Mouse (Mus musculus) limb, embryonic 15.5 days (tissue): ENCODE measurements around the gene Smyd4. TPM values are rescaled to one million over a fixed set of nuclear protein-coding genes. Genes with fewer than 3 reads are reported as not detected.

Experiments used
- ATAC-seq: fragments of 200-750 bp; cut with Nextera tagmentation; 2 replicates; pipeline ENCODE4 v1.8.0; 2017; ENCODE audit warnings: low read depth, moderate TSS enrichment; ENCODE audit not compliant: insufficient number of reproducible peaks, low FRiP score, low TSS enrichment
- H3K27ac ChIP-seq: fragments of 300-500 bp; sonication (generic); 2 replicates; pipeline ENCODE4 v1.5.1; 2015; ENCODE audit warnings: moderate library complexity, mild to moderate bottlenecking, inconsistent platforms
- H3K27me3 ChIP-seq: fragments of 300-500 bp; sonication (generic); 2 replicates; pipeline ENCODE4 v1.6.1; 2015; ENCODE audit warnings: inconsistent platforms
- H3K36me3 ChIP-seq: fragments of 300-500 bp; sonication (generic); 2 replicates; pipeline ENCODE4 v1.6.1; 2015; ENCODE audit warnings: inconsistent platforms
- H3K4me1 ChIP-seq: fragments of 300-500 bp; sonication (generic); 2 replicates; pipeline ENCODE4 v1.6.1; 2015; ENCODE audit warnings: inconsistent platforms
- H3K4me2 ChIP-seq: fragments of 300-500 bp; sonication (generic); 2 replicates; pipeline ENCODE4 v1.6.1; 2015; ENCODE audit warnings: mild to moderate bottlenecking, inconsistent platforms
- H3K4me3 ChIP-seq: fragments of 300-500 bp; sonication (generic); 2 replicates; pipeline ENCODE4 v1.5.1; 2015; ENCODE audit warnings: mild to moderate bottlenecking, inconsistent platforms
- H3K9ac ChIP-seq: fragments of 300-500 bp; sonication (generic); 2 replicates; pipeline ENCODE4 v1.6.1; 2015; ENCODE audit warnings: inconsistent platforms
- H3K9me3 ChIP-seq: fragments of 300-500 bp; sonication (generic); 2 replicates; pipeline ENCODE4 v1.6.1; 2016; ENCODE audit warnings: inconsistent platforms
- WGBS: fragments of 180-500 bp; shearing (Covaris S2); methylation state at CpG from one replicate; pipeline ENCODE4 v1.1.7; 2015; 5-methylcytosine and 5-hydroxymethylcytosine counted together
- polyA plus RNA-seq: library from polyadenylated mRNA; unstranded; fragments of >200 nt; fragmentation: Nextera tagmentation; extraction: Ambion mirVana; gene quantifications from 2 replicates; pipeline ENCODE4 v1.2.1, GENCODE M21; 2015

Gene Smyd4
- polyA plus RNA-seq, 1 experiment from 2014 or later, result 13.1 TPM

- Histone ChIP-seq H3K9ac (no peak overlapping the region), H3K9me3 (no peaks in the 10 kb centered on the region), H3K4me2 (no peak overlapping the region), H3K4me3 (no peak overlapping the region), H3K27me3 (no peaks in the 10 kb centered on the region), H3K36me3 (peaks cover 11% of the 10 kb centered on the region), H3K27ac (no peak overlapping the region), H3K4me1 (0 out of 2 replicates have a peak, but pooled peaks cover 3% of the 10 kb centered on the region)
- 71% methylated on average over 8 of the region's 8 CpGs for WGBS
- ATAC-seq, result no peak
Measured at GRCm38 (mm10) chr11:75323326-75323737, 24.9 kb upstream of the Smyd4 start.

- Histone ChIP-seq H3K27ac (no peak overlapping the region), H3K9ac (no peak overlapping the region), H3K4me2 (no peak overlapping the region), H3K27me3 (no peaks in the 10 kb centered on the region), H3K4me1 (0 out of 2 replicates have a peak, but pooled peaks cover 3% of the 10 kb centered on the region), H3K36me3 (peaks cover 15% of the 10 kb centered on the region), H3K9me3 (no peaks in the 10 kb centered on the region), H3K4me3 (no peak overlapping the region)
- ATAC-seq, result no peak
- 90% methylated on average over 2 of the region's 2 CpGs for WGBS
Measured at GRCm38 (mm10) chr11:75324433-75324832, 23.8 kb upstream of the Smyd4 start.

GRCm38 (mm10) chr11:75325116-75325968 lies 22.9 kb upstream of the Smyd4 start:
- H3K4me3 ChIP-seq, result no peak overlapping the region
- no peaks in the 10 kb centered on the region for H3K27me3 ChIP-seq
- 0 out of 2 replicates have a peak, but pooled peaks cover 3% of the 10 kb centered on the region for H3K4me1 ChIP-seq
- WGBS, result 65% methylated on average over 16 of the region's 16 CpGs
- no peak overlapping the region for H3K9ac ChIP-seq
- no peak for ATAC-seq
- no peaks in the 10 kb centered on the region for H3K9me3 ChIP-seq
- peaks cover 21% of the 10 kb centered on the region for H3K36me3 ChIP-seq
- H3K27ac ChIP-seq, result no peak overlapping the region
- H3K4me2 ChIP-seq, result no peak overlapping the region

GRCm38 (mm10) chr11:75325969-75326311 lies 22.3 kb upstream of the Smyd4 start:
- H3K36me3 ChIP-seq, result peaks cover 21% of the 10 kb centered on the region
- ATAC-seq, result no peak
- H3K27ac ChIP-seq, result no peak overlapping the region
- no peaks in the 10 kb centered on the region for H3K27me3 ChIP-seq
- no peak overlapping the region for H3K4me3 ChIP-seq
- 0 out of 2 replicates have a peak, but pooled peaks cover 3% of the 10 kb centered on the region for H3K4me1 ChIP-seq
- no peak overlapping the region for H3K4me2 ChIP-seq
- H3K9me3 ChIP-seq, result no peaks in the 10 kb centered on the region
- 69% methylated on average over 7 of the region's 7 CpGs for WGBS
- H3K9ac ChIP-seq, result no peak overlapping the region

GRCm38 (mm10) chr11:75336676-75337075 lies 11.6 kb upstream of the Smyd4 start:
- no peak overlapping the region for H3K4me3 ChIP-seq
- no peak overlapping the region for H3K4me2 ChIP-seq
- no peaks in the 10 kb centered on the region for H3K4me1 ChIP-seq
- peaks cover 65% of the 10 kb centered on the region for H3K36me3 ChIP-seq
- H3K27me3 ChIP-seq, result no peaks in the 10 kb centered on the region
- H3K9me3 ChIP-seq, result no peaks in the 10 kb centered on the region
- WGBS, result 79% methylated on average over 8 of the region's 8 CpGs
- H3K27ac ChIP-seq, result no peak overlapping the region
- no peak overlapping the region for H3K9ac ChIP-seq
- ATAC-seq, result no peak

- Histone ChIP-seq H3K4me2 (no peak overlapping the region), H3K27me3 (no peaks in the 10 kb centered on the region), H3K4me3 (no peak overlapping the region), H3K9ac (no peak overlapping the region), H3K36me3 (peaks cover 61% of the 10 kb centered on the region), H3K27ac (no peak overlapping the region), H3K4me1 (no peaks in the 10 kb centered on the region), H3K9me3 (no peaks in the 10 kb centered on the region)
- 92% methylated on average over 7 of the region's 7 CpGs for WGBS
- ATAC-seq, result no peak
Measured at GRCm38 (mm10) chr11:75337246-75337645, 11.0 kb upstream of the Smyd4 start.

GRCm38 (mm10) chr11:75340076-75340475 lies 8.2 kb upstream of the Smyd4 start:
- Histone ChIP-seq H3K4me1 (no peaks in the 10 kb centered on the region), H3K9me3 (no peaks in the 10 kb centered on the region), H3K27me3 (no peaks in the 10 kb centered on the region), H3K4me2 (no peak overlapping the region), H3K4me3 (no peak overlapping the region), H3K36me3 (peaks cover 53% of the 10 kb centered on the region), H3K27ac (no peak overlapping the region), H3K9ac (no peak overlapping the region)
- 87% methylated on average over 14 of the region's 14 CpGs for WGBS
- no peak for ATAC-seq

- Histone ChIP-seq H3K4me1 (no peaks in the 10 kb centered on the region), H3K36me3 (peaks cover 52% of the 10 kb centered on the region), H3K4me2 (no peak overlapping the region), H3K9ac (no peak overlapping the region), H3K27me3 (no peaks in the 10 kb centered on the region), H3K4me3 (no peak overlapping the region), H3K27ac (no peak overlapping the region), H3K9me3 (no peaks in the 10 kb centered on the region)
- ATAC-seq, result no peak
- WGBS, result 82% methylated on average over 12 of the region's 12 CpGs
Measured at GRCm38 (mm10) chr11:75340698-75341345, 7.4 kb upstream of the Smyd4 start.

GRCm38 (mm10) chr11:75343096-75343495 lies 5.1 kb upstream of the Smyd4 start:
- WGBS, result 90% methylated on average over 2 of the region's 2 CpGs
- Histone ChIP-seq H3K4me1 (peaks cover 5% of the 10 kb centered on the region), H3K27ac (no peak overlapping the region), H3K9me3 (no peaks in the 10 kb centered on the region), H3K27me3 (no peaks in the 10 kb centered on the region), H3K9ac (no peak overlapping the region), H3K36me3 (peaks cover 31% of the 10 kb centered on the region), H3K4me3 (no peak overlapping the region), H3K4me2 (no peak overlapping the region)
- ATAC-seq, result no peak

- H3K4me1 ChIP-seq, result peaks cover 12% of the 10 kb centered on the region
- H3K4me2 ChIP-seq, result no peak overlapping the region
- H3K4me3 ChIP-seq, result no peak overlapping the region
- no peak for ATAC-seq
- H3K36me3 ChIP-seq, result peaks cover 24% of the 10 kb centered on the region
- 66% methylated on average over 2 of the region's 2 CpGs for WGBS
- no peak overlapping the region for H3K9ac ChIP-seq
- H3K9me3 ChIP-seq, result no peaks in the 10 kb centered on the region
- no peaks in the 10 kb centered on the region for H3K27me3 ChIP-seq
- H3K27ac ChIP-seq, result no peak overlapping the region
Measured at GRCm38 (mm10) chr11:75344163-75344562, 4.1 kb upstream of the Smyd4 start.

GRCm38 (mm10) chr11:75344716-75345115 lies 3.5 kb upstream of the Smyd4 start:
- no peak for ATAC-seq
- H3K4me2 ChIP-seq, result no peak overlapping the region

GRCm38 (mm10) chr11:75346556-75347187 lies 1.6 kb upstream of the Smyd4 start:
- Histone ChIP-seq H3K9me3 (no peaks in the 10 kb centered on the region), H3K4me3 (peak overlapping the region; percentile 98; the same call in 1 of the 2 replicates), H3K9ac (no peak overlapping the region), H3K4me1 (peaks cover 12% of the 10 kb centered on the region), H3K36me3 (0 out of 2 replicates have a peak, but pooled peaks cover 2% of the 10 kb centered on the region), H3K27ac (no peak overlapping the region), H3K4me2 (peak overlapping the region; percentile 82; the same call in 1 of the 2 replicates), H3K27me3 (no peaks in the 10 kb centered on the region)
- ATAC-seq, result no peak
- 54% methylated on average over 4 of the region's 4 CpGs for WGBS

More at GRCm38 (mm10) chr11:75344716-75345115, 3.5 kb upstream of the Smyd4 start:
- H3K27me3 ChIP-seq, result no peaks in the 10 kb centered on the region
- H3K9ac ChIP-seq, result no peak overlapping the region
- H3K4me1 ChIP-seq, result peaks cover 12% of the 10 kb centered on the region
- no peaks in the 10 kb centered on the region for H3K9me3 ChIP-seq
- H3K27ac ChIP-seq, result no peak overlapping the region
- peaks cover 21% of the 10 kb centered on the region for H3K36me3 ChIP-seq
- WGBS, result 87% methylated on average over 5 of the region's 5 CpGs
- H3K4me3 ChIP-seq, result no peak overlapping the region
